Mouse (Mus musculus) CH12.LX (cell line): ENCODE measurements at regions not wholly inside any gene's neighbourhood (a gene's known extent, or its start where the extent isn't known, plus 50 kb on each side); places are given as distances from the start of the nearest gene placed in this dataset.

ENCODE experiments used
- DNase-seq: peaks from one replicate; pipeline ENCODE4 v3.0.0-alpha.2; 2013; ENCODE audit errors: extremely low read depth
- H3K27ac ChIP-seq: 2 replicates; pipeline ENCODE4 v1.5.1; 2012; ENCODE audit warnings: low read depth, mild to moderate bottlenecking, control low read depth, moderate library complexity; ENCODE audit not compliant: insufficient read depth
- H3K27me3 ChIP-seq: replicated peaks from 2 replicates; pipeline ENCODE3; 2012; ENCODE audit warnings: inconsistent platforms
- H3K36me3 ChIP-seq, 2 experiments: replicated peaks in 1 of 2; 2 replicates each; pipeline versions ENCODE3 to v1.6.1; 2012; ENCODE audit warnings: inconsistent platforms in 1 of 2, low read length in 1 of 2, mild to moderate bottlenecking in 1 of 2, mixed read lengths in 1 of 2, moderate library complexity in 1 of 2; ENCODE audit not compliant: control insufficient read depth in 1 of 2, insufficient read depth in 1 of 2
- H3K4me1 ChIP-seq, 2 experiments: 2 replicates each; pipeline ENCODE4 v1.6.1; 2012; ENCODE audit warnings: inconsistent platforms in 1 of 2, moderate library complexity in 1 of 2; ENCODE audit not compliant: insufficient read depth in 2 of 2, control insufficient read depth in 1 of 2
- H3K4me2 ChIP-seq: 2 replicates; pipeline ENCODE4 v1.6.1; 2012; ENCODE audit warnings: low read depth, mild to moderate bottlenecking, control low read depth; ENCODE audit not compliant: poor library complexity, insufficient read depth, severe bottlenecking
- H3K4me3 ChIP-seq, 3 experiments: fragments of 150-350 bp in 1 of 3; sonication (generic) in 1 of 3; replicated peaks in 1 of 3; 2 replicates each; pipeline versions ENCODE3 to v1.5.1; 2011 to 2012; ENCODE audit warnings: low read depth in 2 of 3, low read length in 2 of 3, mild to moderate bottlenecking in 2 of 3, moderate library complexity in 2 of 3, control low read depth in 1 of 3, improper control_type of control experiment in 1 of 3, inconsistent platforms in 1 of 3, mixed read lengths in 1 of 3; ENCODE audit not compliant: poor library complexity in 1 of 3
- H3K79me2 ChIP-seq: replicated peaks from 2 replicates; pipeline ENCODE4 v1.6.1; 2012; ENCODE audit warnings: mild to moderate bottlenecking, moderate library complexity; ENCODE audit not compliant: control insufficient read depth, poor library complexity, insufficient read depth, severe bottlenecking; ENCODE audit errors: extremely low read depth
- H3K9ac ChIP-seq: 2 replicates; pipeline ENCODE4 v1.6.1; 2012; ENCODE audit warnings: low read depth, mild to moderate bottlenecking, control low read depth, moderate library complexity; ENCODE audit not compliant: insufficient read depth
- H3K9me3 ChIP-seq: replicated peaks from 2 replicates; pipeline ENCODE3; 2012; ENCODE audit warnings: low read length, inconsistent platforms, mixed read lengths
- CHD1 ChIP-seq: IDR thresholded peaks from 2 replicates; pipeline ENCODE4 v1.6.1; 2012; ENCODE audit warnings: low read depth, low read length, improper control_type of control experiment, inconsistent platforms
- CTCF ChIP-seq, 2 experiments: IDR thresholded peaks in 1 of 2; conservative IDR thresholded peaks in 1 of 2; 2 replicates each; pipeline ENCODE4 v1.5.1; 2011 to 2012; ENCODE audit warnings: low read depth in 2 of 2, low read length in 2 of 2, improper control_type of control experiment in 1 of 2, inconsistent platforms in 1 of 2, mild to moderate bottlenecking in 1 of 2, moderate library complexity in 1 of 2
- ELF1 ChIP-seq: IDR thresholded peaks from 2 replicates; pipeline ENCODE4 v1.6.1; 2014; ENCODE audit warnings: low read depth, mild to moderate bottlenecking, inconsistent platforms, low read length, improper control_type of control experiment
- ETS1 ChIP-seq: conservative IDR thresholded peaks from 2 replicates; pipeline ENCODE4 v1.6.1; 2012; ENCODE audit warnings: low read depth, mild to moderate bottlenecking, inconsistent platforms, low read length, improper control_type of control experiment, moderate library complexity
- GABPA ChIP-seq: IDR thresholded peaks from 2 replicates; pipeline ENCODE4 v1.6.1; 2012; ENCODE audit warnings: low read depth, low read length, improper control_type of control experiment, inconsistent platforms; ENCODE audit not compliant: insufficient replicate concordance
- IRF4 ChIP-seq: IDR thresholded peaks from 2 replicates; pipeline ENCODE4 v1.6.1; 2014; ENCODE audit warnings: low read depth, mild to moderate bottlenecking, inconsistent platforms, low read length, improper control_type of control experiment
- JUN ChIP-seq: IDR thresholded peaks from 2 replicates; pipeline ENCODE4 v1.6.1; 2011; ENCODE audit warnings: low read depth, mild to moderate bottlenecking, low read length, improper control_type of control experiment, moderate library complexity; ENCODE audit not compliant: insufficient read depth
- JUND ChIP-seq: conservative IDR thresholded peaks from 2 replicates; pipeline ENCODE4 v1.6.1; 2011; ENCODE audit warnings: low read depth, low read length, improper control_type of control experiment
- MAFK ChIP-seq: IDR thresholded peaks from 2 replicates; pipeline ENCODE4 v1.6.1; 2011; ENCODE audit warnings: low read length, improper control_type of control experiment; ENCODE audit not compliant: insufficient replicate concordance
- MAX ChIP-seq: IDR thresholded peaks from 2 replicates; pipeline ENCODE4 v1.6.1; 2011; ENCODE audit warnings: low read length, improper control_type of control experiment
- MAZ ChIP-seq: IDR thresholded peaks from 2 replicates; pipeline ENCODE4 v1.6.1; 2012; ENCODE audit warnings: low read depth, mild to moderate bottlenecking, inconsistent platforms, low read length, improper control_type of control experiment, moderate library complexity
- MXI1 ChIP-seq: IDR thresholded peaks from 2 replicates; pipeline ENCODE4 v1.6.1; 2011; ENCODE audit warnings: mild to moderate bottlenecking, low read depth, low read length, improper control_type of control experiment
- NELFE ChIP-seq: IDR thresholded peaks from 2 replicates; pipeline ENCODE4 v1.6.1; 2011; ENCODE audit warnings: low read depth, low read length, improper control_type of control experiment
- PAX5 ChIP-seq: IDR thresholded peaks from 2 replicates; pipeline ENCODE4 v1.6.1; 2012; ENCODE audit warnings: low read length, inconsistent platforms, mixed read lengths
- SIN3A ChIP-seq: IDR thresholded peaks from 2 replicates; pipeline ENCODE4 v1.6.1; 2012; ENCODE audit warnings: low read length, improper control_type of control experiment, inconsistent platforms
- SMC3 ChIP-seq: IDR thresholded peaks from 2 replicates; pipeline ENCODE4 v1.6.1; 2011; ENCODE audit warnings: low read depth, low read length, improper control_type of control experiment
- TBP ChIP-seq: conservative IDR thresholded peaks from 2 replicates; pipeline ENCODE4 v1.6.1; 2011; ENCODE audit warnings: low read depth, low read length, improper control_type of control experiment
- UBTF ChIP-seq: IDR thresholded peaks from 2 replicates; pipeline ENCODE4 v1.6.1; 2012; ENCODE audit warnings: low read depth, mild to moderate bottlenecking, inconsistent platforms, low read length, improper control_type of control experiment, moderate library complexity
- USF2 ChIP-seq: conservative IDR thresholded peaks from 2 replicates; pipeline ENCODE4 v1.6.1; 2011; ENCODE audit warnings: low read depth, low read length, improper control_type of control experiment
- ZKSCAN1 ChIP-seq: IDR thresholded peaks from 2 replicates; pipeline ENCODE4 v1.6.1; 2012; ENCODE audit warnings: low read depth, inconsistent platforms, low read length, improper control_type of control experiment, borderline replicate concordance
- ZMIZ1 ChIP-seq: IDR thresholded peaks from 2 replicates; pipeline ENCODE4 v1.6.1; 2012; ENCODE audit warnings: low read depth, mild to moderate bottlenecking, inconsistent platforms, low read length, improper control_type of control experiment
- ZNF384 ChIP-seq: IDR thresholded peaks from 2 replicates; pipeline ENCODE4 v1.6.1; 2012; ENCODE audit warnings: low read depth, low read length, improper control_type of control experiment, inconsistent platforms
- dilution Hi-C: fragments of 300-500 bp; cut with MboI; formaldehyde crosslinking; loops from 2 replicates; pipeline ENCODE4 v1.14.3; 2020; ENCODE audit warnings: low sequenced_read_pairs; ENCODE audit not compliant: extremely low pct_unique_long_range_greater_than_20kb, extremely low pct_ligation_motif_present
- in situ Hi-C: fragments of 300-500 bp; cut with MboI; formaldehyde crosslinking; loops from 3 replicates; pipeline ENCODE4 v1.14.3; 2019; ENCODE audit warnings: low sequenced_read_pairs, low pct_ligation_motif_present, low pct_unique_long_range_greater_than_20kb, mixed read lengths

- TF ChIP-seq IRF4 (no peak), USF2 (no peak), SIN3A (no peak), ETS1 (no peak), MAX (no peak), MAFK (no peak), JUN (no peak), ZKSCAN1 (no peak), NELFE (no peak), CTCF (conservative IDR thresholded peaks at IDR 0.05 in 1 of 2, IDR thresholded peaks at IDR 0.05 in 1 of 2; ENCODE audit: low read depth in 2 of 2, low read length in 2 of 2) (no peak), ELF1 (no peak), PAX5 (no peak), ZNF384 (no peak), ZMIZ1 (no peak), CHD1 (no peak), MXI1 (no peak), JUND (no peak)
- in situ Hi-C loops: no loop called here
Measured at GRCm38 (mm10) chr13:83946495-83946894, 275.6 kb upstream of the Tmem161b start.

GRCm38 (mm10) chr13:83951163-83951562 is 270.9 kb upstream of the Tmem161b start:
- Histone ChIP-seq H3K27me3 (no peaks in the 10 kb centered on the region), H3K27ac (no peak overlapping the region), H3K36me3 (no peaks in the 10 kb centered on the region), H3K79me2 (no peaks in the 10 kb centered on the region), H3K4me1 (no peaks in the 10 kb centered on the region), H3K4me2 (no peak overlapping the region), H3K9me3 (no peaks in the 10 kb centered on the region), H3K9ac (no peak overlapping the region), H3K4me3 (no peak overlapping the region)
- no peak for DNase-seq
- in situ Hi-C loops: no loop called here
- dilution Hi-C loops: no loop called here
- TF ChIP-seq GABPA: no peak
- no peak for TF ChIP-seq SIN3A
- no peak for TF ChIP-seq ZKSCAN1
- TF ChIP-seq MAFK: no peak
- TF ChIP-seq SMC3: no peak
- no peak for TF ChIP-seq MAZ
- TF ChIP-seq UBTF: no peak
- TF ChIP-seq TBP: no peak
- no peak for TF ChIP-seq JUND
- TF ChIP-seq ELF1: no peak
- TF ChIP-seq CHD1: no peak

More at GRCm38 (mm10) chr13:83946495-83946894, 275.6 kb upstream of the Tmem161b start:
- H3K27ac ChIP-seq: no peak overlapping the region
- H3K4me3 ChIP-seq: no peak overlapping the region
- H3K27me3 ChIP-seq: no peaks in the 10 kb centered on the region
- no peaks in the 10 kb centered on the region for H3K9me3 ChIP-seq
- H3K4me1 ChIP-seq: peaks cover 0 to 5% of the 10 kb centered on the region in 2 experiments; a peak in 1 of 4 replicates
- no peak for DNase-seq
- no peak overlapping the region for H3K4me2 ChIP-seq
- dilution Hi-C loops: no loop called here
- no peak overlapping the region for H3K9ac ChIP-seq
- H3K79me2 ChIP-seq: no peaks in the 10 kb centered on the region
- no peaks in the 10 kb centered on the region for H3K36me3 ChIP-seq
